Mouse (Mus musculus) CH12.LX (cell line): ENCODE data around the gene Gm10142. TPM values are rescaled to one million over a fixed set of nuclear protein-coding genes. Genes with fewer than 3 reads are reported as not detected.

Experiments
- DNase-seq: peaks from one replicate; pipeline ENCODE4 v3.0.0-alpha.2; 2013; ENCODE audit errors: extremely low read depth
- H3K27ac ChIP-seq: 2 replicates; pipeline ENCODE4 v1.5.1; 2012; ENCODE audit warnings: low read depth, mild to moderate bottlenecking, control low read depth, moderate library complexity; ENCODE audit not compliant: insufficient read depth
- H3K27me3 ChIP-seq: replicated peaks from 2 replicates; pipeline ENCODE3; 2012; ENCODE audit warnings: inconsistent platforms
- H3K36me3 ChIP-seq, 2 experiments: replicated peaks in 1 of 2; 2 replicates each; pipeline versions ENCODE3 to v1.6.1; 2012; ENCODE audit warnings: inconsistent platforms in 1 of 2, low read length in 1 of 2, mild to moderate bottlenecking in 1 of 2, mixed read lengths in 1 of 2, moderate library complexity in 1 of 2; ENCODE audit not compliant: control insufficient read depth in 1 of 2, insufficient read depth in 1 of 2
- H3K4me1 ChIP-seq, 2 experiments: 2 replicates each; pipeline ENCODE4 v1.6.1; 2012; ENCODE audit warnings: inconsistent platforms in 1 of 2, moderate library complexity in 1 of 2; ENCODE audit not compliant: insufficient read depth in 2 of 2, control insufficient read depth in 1 of 2
- H3K4me2 ChIP-seq: 2 replicates; pipeline ENCODE4 v1.6.1; 2012; ENCODE audit warnings: low read depth, mild to moderate bottlenecking, control low read depth; ENCODE audit not compliant: poor library complexity, insufficient read depth, severe bottlenecking
- H3K4me3 ChIP-seq, 3 experiments: fragments of 150-350 bp in 1 of 3; sonication (generic) in 1 of 3; replicated peaks in 1 of 3; 2 replicates each; pipeline versions ENCODE3 to v1.5.1; 2011 to 2012; ENCODE audit warnings: low read depth in 2 of 3, low read length in 2 of 3, mild to moderate bottlenecking in 2 of 3, moderate library complexity in 2 of 3, control low read depth in 1 of 3, improper control_type of control experiment in 1 of 3, inconsistent platforms in 1 of 3, mixed read lengths in 1 of 3; ENCODE audit not compliant: poor library complexity in 1 of 3
- H3K79me2 ChIP-seq: replicated peaks from 2 replicates; pipeline ENCODE4 v1.6.1; 2012; ENCODE audit warnings: mild to moderate bottlenecking, moderate library complexity; ENCODE audit not compliant: control insufficient read depth, poor library complexity, insufficient read depth, severe bottlenecking; ENCODE audit errors: extremely low read depth
- H3K9ac ChIP-seq: 2 replicates; pipeline ENCODE4 v1.6.1; 2012; ENCODE audit warnings: low read depth, mild to moderate bottlenecking, control low read depth, moderate library complexity; ENCODE audit not compliant: insufficient read depth
- H3K9me3 ChIP-seq: replicated peaks from 2 replicates; pipeline ENCODE3; 2012; ENCODE audit warnings: low read length, inconsistent platforms, mixed read lengths
- BHLHE40 ChIP-seq: IDR thresholded peaks from 2 replicates; pipeline ENCODE4 v1.6.1; 2011; ENCODE audit warnings: mild to moderate bottlenecking, low read depth, low read length, improper control_type of control experiment
- CHD1 ChIP-seq: IDR thresholded peaks from 2 replicates; pipeline ENCODE4 v1.6.1; 2012; ENCODE audit warnings: low read depth, low read length, improper control_type of control experiment, inconsistent platforms
- CHD2 ChIP-seq: IDR thresholded peaks from 2 replicates; pipeline ENCODE4 v1.6.1; 2011; ENCODE audit warnings: low read length, improper control_type of control experiment
- CTCF ChIP-seq, 2 experiments: IDR thresholded peaks in 1 of 2; conservative IDR thresholded peaks in 1 of 2; 2 replicates each; pipeline ENCODE4 v1.5.1; 2011 to 2012; ENCODE audit warnings: low read depth in 2 of 2, low read length in 2 of 2, improper control_type of control experiment in 1 of 2, inconsistent platforms in 1 of 2, mild to moderate bottlenecking in 1 of 2, moderate library complexity in 1 of 2
- E2F4 ChIP-seq: IDR thresholded peaks from 2 replicates; pipeline ENCODE4 v1.6.1; 2011; ENCODE audit warnings: low read depth, low read length, improper control_type of control experiment; ENCODE audit not compliant: insufficient replicate concordance
- ELF1 ChIP-seq: IDR thresholded peaks from 2 replicates; pipeline ENCODE4 v1.6.1; 2014; ENCODE audit warnings: low read depth, mild to moderate bottlenecking, inconsistent platforms, low read length, improper control_type of control experiment
- EP300 ChIP-seq: IDR thresholded peaks from 2 replicates; pipeline ENCODE4 v1.6.1; 2011; ENCODE audit warnings: low read length, improper control_type of control experiment
- ETS1 ChIP-seq: conservative IDR thresholded peaks from 2 replicates; pipeline ENCODE4 v1.6.1; 2012; ENCODE audit warnings: low read depth, mild to moderate bottlenecking, inconsistent platforms, low read length, improper control_type of control experiment, moderate library complexity
- GABPA ChIP-seq: IDR thresholded peaks from 2 replicates; pipeline ENCODE4 v1.6.1; 2012; ENCODE audit warnings: low read depth, low read length, improper control_type of control experiment, inconsistent platforms; ENCODE audit not compliant: insufficient replicate concordance
- IRF4 ChIP-seq: IDR thresholded peaks from 2 replicates; pipeline ENCODE4 v1.6.1; 2014; ENCODE audit warnings: low read depth, mild to moderate bottlenecking, inconsistent platforms, low read length, improper control_type of control experiment
- JUN ChIP-seq: IDR thresholded peaks from 2 replicates; pipeline ENCODE4 v1.6.1; 2011; ENCODE audit warnings: low read depth, mild to moderate bottlenecking, low read length, improper control_type of control experiment, moderate library complexity; ENCODE audit not compliant: insufficient read depth
- KAT2A ChIP-seq: IDR thresholded peaks from 2 replicates; pipeline ENCODE4 v1.6.1; 2012; ENCODE audit warnings: low read length, improper control_type of control experiment, inconsistent platforms; ENCODE audit not compliant: insufficient replicate concordance
- MAFK ChIP-seq: IDR thresholded peaks from 2 replicates; pipeline ENCODE4 v1.6.1; 2011; ENCODE audit warnings: low read length, improper control_type of control experiment; ENCODE audit not compliant: insufficient replicate concordance
- MAX ChIP-seq: IDR thresholded peaks from 2 replicates; pipeline ENCODE4 v1.6.1; 2011; ENCODE audit warnings: low read length, improper control_type of control experiment
- MAZ ChIP-seq: IDR thresholded peaks from 2 replicates; pipeline ENCODE4 v1.6.1; 2012; ENCODE audit warnings: low read depth, mild to moderate bottlenecking, inconsistent platforms, low read length, improper control_type of control experiment, moderate library complexity
- MEF2A ChIP-seq: IDR thresholded peaks from 2 replicates; pipeline ENCODE4 v1.6.1; 2014; ENCODE audit warnings: low read depth, mild to moderate bottlenecking, inconsistent platforms, low read length, improper control_type of control experiment, borderline replicate concordance
- MXI1 ChIP-seq: IDR thresholded peaks from 2 replicates; pipeline ENCODE4 v1.6.1; 2011; ENCODE audit warnings: mild to moderate bottlenecking, low read depth, low read length, improper control_type of control experiment
- NELFE ChIP-seq: IDR thresholded peaks from 2 replicates; pipeline ENCODE4 v1.6.1; 2011; ENCODE audit warnings: low read depth, low read length, improper control_type of control experiment
- NRF1 ChIP-seq: IDR thresholded peaks from 2 replicates; pipeline ENCODE4 v1.6.1; 2014; ENCODE audit warnings: low read depth, mild to moderate bottlenecking, inconsistent platforms, low read length, improper control_type of control experiment, moderate library complexity
- PAX5 ChIP-seq: IDR thresholded peaks from 2 replicates; pipeline ENCODE4 v1.6.1; 2012; ENCODE audit warnings: low read length, inconsistent platforms, mixed read lengths
- POLR2A ChIP-seq: IDR thresholded peaks from 2 replicates; pipeline ENCODE4 v1.6.1; 2011; ENCODE audit warnings: low read depth, mild to moderate bottlenecking, improper control_type of control experiment, low read length
- POLR2AphosphoS2 ChIP-seq: IDR thresholded peaks from 2 replicates; pipeline ENCODE4 v1.6.1; 2011; ENCODE audit warnings: low read depth, low read length, improper control_type of control experiment
- RAD21 ChIP-seq: IDR thresholded peaks from 2 replicates; pipeline ENCODE4 v1.6.1; 2011; ENCODE audit warnings: low read depth, mild to moderate bottlenecking, low read length, improper control_type of control experiment, moderate library complexity
- RCOR1 ChIP-seq: conservative IDR thresholded peaks from 2 replicates; pipeline ENCODE4 v1.6.1; 2012; ENCODE audit warnings: low read depth, mild to moderate bottlenecking, inconsistent platforms, low read length, improper control_type of control experiment
- SIN3A ChIP-seq: IDR thresholded peaks from 2 replicates; pipeline ENCODE4 v1.6.1; 2012; ENCODE audit warnings: low read length, improper control_type of control experiment, inconsistent platforms
- SMC3 ChIP-seq: IDR thresholded peaks from 2 replicates; pipeline ENCODE4 v1.6.1; 2011; ENCODE audit warnings: low read depth, low read length, improper control_type of control experiment
- TBP ChIP-seq: conservative IDR thresholded peaks from 2 replicates; pipeline ENCODE4 v1.6.1; 2011; ENCODE audit warnings: low read depth, low read length, improper control_type of control experiment
- TCF12 ChIP-seq: IDR thresholded peaks from 2 replicates; pipeline ENCODE4 v1.6.1; 2014; ENCODE audit warnings: low read depth, mild to moderate bottlenecking, inconsistent platforms, low read length, improper control_type of control experiment
- UBTF ChIP-seq: IDR thresholded peaks from 2 replicates; pipeline ENCODE4 v1.6.1; 2012; ENCODE audit warnings: low read depth, mild to moderate bottlenecking, inconsistent platforms, low read length, improper control_type of control experiment, moderate library complexity
- USF1 ChIP-seq: IDR thresholded peaks from 2 replicates; pipeline ENCODE4 v1.6.1; 2014; ENCODE audit warnings: low read depth, mild to moderate bottlenecking, inconsistent platforms, low read length, improper control_type of control experiment
- USF2 ChIP-seq: conservative IDR thresholded peaks from 2 replicates; pipeline ENCODE4 v1.6.1; 2011; ENCODE audit warnings: low read depth, low read length, improper control_type of control experiment
- ZC3H11A ChIP-seq: IDR thresholded peaks from 2 replicates; pipeline ENCODE4 v1.6.1; 2012; ENCODE audit warnings: low read depth, mild to moderate bottlenecking, inconsistent platforms, low read length, improper control_type of control experiment
- ZKSCAN1 ChIP-seq: IDR thresholded peaks from 2 replicates; pipeline ENCODE4 v1.6.1; 2012; ENCODE audit warnings: low read depth, inconsistent platforms, low read length, improper control_type of control experiment, borderline replicate concordance
- ZMIZ1 ChIP-seq: IDR thresholded peaks from 2 replicates; pipeline ENCODE4 v1.6.1; 2012; ENCODE audit warnings: low read depth, mild to moderate bottlenecking, inconsistent platforms, low read length, improper control_type of control experiment
- ZNF384 ChIP-seq: IDR thresholded peaks from 2 replicates; pipeline ENCODE4 v1.6.1; 2012; ENCODE audit warnings: low read depth, low read length, improper control_type of control experiment, inconsistent platforms
- dilution Hi-C: fragments of 300-500 bp; cut with MboI; formaldehyde crosslinking; loops from 2 replicates; pipeline ENCODE4 v1.14.3; 2020; ENCODE audit warnings: low sequenced_read_pairs; ENCODE audit not compliant: extremely low pct_unique_long_range_greater_than_20kb, extremely low pct_ligation_motif_present
- in situ Hi-C: fragments of 300-500 bp; cut with MboI; formaldehyde crosslinking; loops from 3 replicates; pipeline ENCODE4 v1.14.3; 2019; ENCODE audit warnings: low sequenced_read_pairs, low pct_ligation_motif_present, low pct_unique_long_range_greater_than_20kb, mixed read lengths
- polyA plus RNA-seq: library from polyadenylated mRNA; unstranded; fragments of >175 nt; gene quantifications from 2 replicates; pipeline ENCODE4 v1.2.1, GENCODE M21; 2012; ENCODE audit warnings: low read depth; ENCODE audit not compliant: insufficient read length
- total RNA-seq, 2 experiments: library from RNA; depleted of rRNA; stranded (reverse); fragments of 300-350 nt in 1 of 2; fragments of >200 nt in 1 of 2; gene quantifications; 2 replicates each; pipeline ENCODE4 v1.2.3; 2012 to 2014

Gm10142 gene
- total and polyA plus RNA-seq, 3 experiments = not detected

DNA sequence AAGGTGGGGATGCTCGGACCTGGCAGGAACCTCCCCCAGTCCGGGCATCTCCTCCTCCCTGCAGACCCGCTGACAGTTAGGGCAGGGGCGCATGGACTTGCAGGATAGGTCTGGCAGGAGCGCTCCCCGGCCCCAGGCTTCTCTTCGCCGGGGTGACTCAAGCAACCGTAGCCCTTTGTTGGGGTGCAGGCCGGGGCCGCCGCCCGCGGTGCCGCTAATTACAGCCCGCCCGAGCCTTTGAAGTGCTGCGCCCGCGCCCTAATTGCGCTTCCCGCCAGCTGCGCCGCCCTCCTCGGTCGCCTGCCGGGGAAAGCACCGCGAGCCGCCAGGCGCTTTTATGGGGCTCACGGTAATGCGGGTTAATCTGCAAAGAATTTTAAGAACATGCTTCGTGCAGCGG is 38.0 kb upstream of the Gm10142 start:
- Histone ChIP-seq H3K4me3 (peak overlapping the region in 1 of 3 experiments; percentile 35), H3K4me1 (peaks cover 27 to 56% of the 10 kb centered on the region in 2 experiments), H3K4me2 (peak overlapping the region; percentile 72), H3K27ac (no peak overlapping the region), H3K9me3 (no peaks in the 10 kb centered on the region), H3K79me2 (no peaks in the 10 kb centered on the region), H3K9ac (no peak overlapping the region), H3K36me3 (no peaks in the 10 kb centered on the region), H3K27me3 (peaks cover 32% of the 10 kb centered on the region)
- dilution Hi-C loops = no loop called here
- no peak for DNase-seq
- TF ChIP-seq MEF2A (0 out of 2 replicates have a peak, but pooled peaks have one; percentile 22), RAD21 (no peak), ELF1 (no peak), BHLHE40 (peak; percentile 34; the same call in 1 of the 2 replicates), MAZ (no peak), POLR2AphosphoS2 (no peak), SIN3A (no peak), ZNF384 (no peak), E2F4 (0 out of 2 replicates have a peak, but pooled peaks have one; percentile 22), RCOR1 (no peak), NRF1 (peak; percentile 34; the same call in 1 of the 2 replicates), NELFE (no peak), ZKSCAN1 (no peak), CHD1 (no peak), POLR2A (no peak), USF2 (no peak), MAX (no peak), PAX5 (no peak), UBTF (peak; percentile 91), TCF12 (peak; percentile 41; the same call in 1 of the 2 replicates), MAFK (no peak), ZMIZ1 (no peak), ZC3H11A (no peak), KAT2A (no peak), MXI1 (no peak), USF1 (no peak), ETS1 (no peak), GABPA (no peak), JUN (no peak), SMC3 (no peak), TBP (no peak), EP300 (no peak), CHD2 (no peak), CTCF (conservative IDR thresholded peaks at IDR 0.05 in 1 of 2, IDR thresholded peaks at IDR 0.05 in 1 of 2; ENCODE audit: low read depth in 2 of 2, low read length in 2 of 2) (no peak), IRF4 (0 out of 2 replicates have a peak, but pooled peaks have one; percentile 15)
- in situ Hi-C loops = no loop called here
